Mouse (Mus musculus) olfactory bulb, adult 2 months (tissue): ENCODE measurements at regions not wholly inside any gene's neighbourhood (a gene's known extent, or its start where the extent isn't known, plus 50 kb on each side); places are given as distances from the start of the nearest gene placed in this dataset.

ENCODE experiments used
- H3K27ac ChIP-seq: fragments of 200-500 bp; 2 replicates; pipeline ENCODE4 v1.5.1; 2012; ENCODE audit warnings: low read depth, low read length; ENCODE audit not compliant: insufficient read depth
- H3K4me1 ChIP-seq: fragments of 200-500 bp; 2 replicates; pipeline ENCODE4 v1.6.1; 2012; ENCODE audit warnings: low read length; ENCODE audit not compliant: control insufficient read depth, insufficient read depth
- H3K4me3 ChIP-seq: fragments of 200-500 bp; 2 replicates; pipeline ENCODE4 v1.5.1; 2012; ENCODE audit warnings: mild to moderate bottlenecking, low read depth, low read length, moderate library complexity; ENCODE audit not compliant: insufficient read depth
- CTCF ChIP-seq: fragments of 200-500 bp; IDR thresholded peaks from 2 replicates; pipeline ENCODE4 v1.5.1; 2012; ENCODE audit warnings: low read depth, mild to moderate bottlenecking, low read length, moderate library complexity; ENCODE audit not compliant: insufficient read depth
- POLR2A ChIP-seq: fragments of 200-500 bp; IDR thresholded peaks from 2 replicates; pipeline ENCODE4 v1.6.1; 2012; ENCODE audit warnings: mild to moderate bottlenecking, low read depth, low read length, moderate library complexity; ENCODE audit not compliant: insufficient read depth
- WGBS: fragments of 180-500 bp; shearing (Covaris S2); methylation state at CpG from one replicate; pipeline ENCODE4 v1.1.7; 2018; 5-methylcytosine and 5-hydroxymethylcytosine counted together

DNA sequence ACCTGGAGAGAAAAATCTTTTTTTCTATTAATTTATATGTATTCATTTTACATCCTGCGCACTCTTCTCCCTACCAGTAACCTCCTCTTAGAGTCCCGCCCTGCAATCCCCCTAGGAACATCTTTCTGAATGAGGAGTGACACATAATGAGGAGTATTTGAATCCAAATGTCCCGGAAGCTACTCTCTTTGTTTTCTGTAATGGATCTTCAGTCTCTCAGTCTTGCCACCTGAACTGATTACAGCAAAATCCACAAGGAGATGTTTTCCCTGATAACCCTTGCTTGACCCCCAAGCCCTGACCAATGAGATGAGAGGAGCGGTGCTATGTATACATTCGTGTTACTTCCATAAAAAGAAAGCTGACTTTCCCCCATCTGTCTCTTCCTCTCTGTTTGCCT lies 334.4 kb upstream of the Marcks start:
- H3K4me1 ChIP-seq = no peaks in the 10 kb centered on the region
- TF ChIP-seq CTCF = no peak
- TF ChIP-seq POLR2A = no peak
- no peak overlapping the region for H3K4me3 ChIP-seq
- H3K27ac ChIP-seq = no peak overlapping the region
- WGBS = 93% methylated on average over 5 of the region's 5 CpGs

DNA sequence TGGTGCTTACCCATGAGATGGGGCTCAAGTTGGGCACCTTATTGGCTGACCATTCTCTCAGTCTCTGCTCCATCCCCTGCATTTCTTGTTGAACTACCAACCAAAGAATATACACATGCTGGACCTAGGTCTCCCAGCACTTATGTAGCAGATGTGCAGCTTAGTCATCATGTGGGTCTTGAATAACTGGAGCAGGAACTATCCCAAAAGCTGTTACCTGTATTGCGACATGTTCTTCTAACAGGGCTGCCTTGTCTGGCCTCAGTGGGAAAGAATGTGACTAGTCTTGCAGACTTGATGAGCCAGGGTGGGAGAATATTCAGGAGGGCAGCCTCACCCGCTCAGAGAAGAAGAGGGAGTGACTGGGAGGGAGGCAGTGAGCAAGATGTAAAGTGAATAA lies 318.7 kb upstream of the Marcks start:
- no peak for TF ChIP-seq POLR2A
- no peak for TF ChIP-seq CTCF
- H3K27ac ChIP-seq = no peak overlapping the region
- no peak overlapping the region for H3K4me3 ChIP-seq
- no peaks in the 10 kb centered on the region for H3K4me1 ChIP-seq
- 65% methylated on average over 2 of the region's 2 CpGs for WGBS

DNA sequence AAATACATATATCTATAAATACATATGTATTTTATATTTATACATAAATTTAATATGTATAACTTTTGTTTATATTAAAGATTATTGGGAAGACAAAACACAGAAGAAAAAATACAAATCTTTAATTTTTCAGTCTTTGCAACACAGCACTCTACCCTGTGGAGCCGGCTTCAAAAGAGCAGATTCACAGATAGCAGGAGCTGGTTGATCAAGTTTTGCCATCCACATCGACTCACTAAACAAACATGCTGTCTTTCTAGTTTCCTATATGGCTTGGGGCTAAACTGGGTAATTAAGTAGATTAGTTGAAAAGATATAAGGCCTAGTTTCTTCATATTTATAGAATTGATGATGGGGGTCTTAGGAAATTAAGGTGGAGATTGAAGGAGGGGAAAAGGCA lies 311.2 kb upstream of the Marcks start:
- no peak overlapping the region for H3K27ac ChIP-seq
- WGBS = 88% methylated on average over 2 of the region's 2 CpGs
- no peak for TF ChIP-seq POLR2A
- no peak for TF ChIP-seq CTCF

DNA sequence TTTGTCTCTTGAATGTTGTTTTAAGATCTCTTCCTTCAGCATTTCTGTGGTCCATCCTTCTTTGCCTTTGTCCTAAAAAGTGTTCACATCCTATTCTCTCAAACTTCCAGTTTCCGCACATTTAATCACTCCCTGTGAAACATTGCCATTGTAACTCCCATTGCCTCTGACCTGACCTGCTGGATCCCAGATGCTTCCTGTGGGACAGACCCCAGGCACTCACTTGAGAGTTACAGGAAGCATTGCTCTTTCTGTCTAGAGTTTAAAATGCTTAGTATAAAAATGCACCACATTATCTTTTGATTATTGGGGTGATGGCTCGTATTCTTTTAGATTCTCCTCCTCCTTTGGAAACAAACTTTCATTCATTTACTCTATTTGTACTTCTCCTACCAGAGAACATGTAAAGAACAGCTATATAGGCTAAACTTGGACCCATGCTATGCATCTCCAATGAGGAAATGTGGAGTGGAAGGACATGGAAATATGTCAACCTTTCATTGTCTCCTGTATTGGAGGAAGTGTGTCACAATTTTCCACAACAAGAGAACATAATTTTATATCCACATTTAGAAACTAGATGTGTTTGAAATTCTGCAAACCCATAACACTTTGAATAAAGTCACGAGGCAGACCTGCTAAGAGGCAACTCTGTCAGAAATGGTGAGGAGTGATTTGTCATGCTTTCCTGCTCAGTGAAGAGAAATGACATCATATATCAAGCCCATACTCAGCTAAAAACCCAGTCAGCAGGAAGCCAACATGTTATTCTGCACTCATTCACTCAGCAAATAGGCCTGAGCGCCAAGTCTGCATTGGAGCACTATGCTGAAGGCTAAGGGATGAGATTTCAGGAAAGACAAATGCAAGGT lies 308.8 kb upstream of the Marcks start:
- no peak overlapping the region for H3K27ac ChIP-seq
- TF ChIP-seq POLR2A (no peak), CTCF (no peak)
- no peaks in the 10 kb centered on the region for H3K4me1 ChIP-seq
- H3K4me3 ChIP-seq = no peak overlapping the region
- 97% methylated on average over 4 of the region's 4 CpGs for WGBS

More for the DNA sequence above, 311.2 kb upstream of the Marcks start:
- Histone ChIP-seq H3K4me3 (no peak overlapping the region), H3K4me1 (no peaks in the 10 kb centered on the region)

DNA sequence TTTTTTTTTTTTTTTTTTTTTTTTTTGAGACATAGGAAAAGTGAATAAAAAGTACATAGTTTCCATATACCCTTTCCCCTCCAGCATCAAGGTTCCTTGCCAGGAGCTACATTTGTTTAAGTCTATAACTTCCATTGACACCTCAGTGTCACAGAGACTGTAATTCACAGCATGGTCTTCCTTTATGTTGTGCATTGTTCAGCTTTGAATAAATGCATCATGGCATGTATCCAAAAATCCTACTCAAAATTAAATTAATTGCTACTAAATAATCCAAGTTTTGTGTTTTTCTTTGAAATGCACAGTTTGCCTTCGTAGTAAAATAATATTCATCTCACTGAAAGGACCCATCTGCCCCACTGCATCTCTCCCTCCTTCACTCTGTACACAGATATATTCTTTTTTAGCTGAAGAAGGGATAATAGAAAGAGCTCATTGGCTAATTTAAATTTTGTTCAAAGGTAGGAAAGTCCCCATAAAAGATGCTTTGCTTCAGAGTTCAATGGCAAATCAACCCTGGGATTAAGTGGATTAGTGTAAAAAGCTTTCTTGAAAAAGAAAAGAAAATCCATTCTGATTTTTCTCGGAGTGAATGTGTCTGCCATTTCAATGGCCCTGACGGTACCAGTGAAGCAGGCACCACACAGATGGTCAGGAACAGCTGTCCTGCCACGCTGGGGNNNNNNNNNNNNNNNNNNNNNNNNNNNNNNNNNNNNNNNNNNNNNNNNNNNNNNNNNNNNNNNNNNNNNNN lies 301.3 kb upstream of the Marcks start:
- TF ChIP-seq CTCF (no peak), POLR2A (no peak)
- H3K4me1 ChIP-seq = no peaks in the 10 kb centered on the region
- WGBS = 47% methylated on average over 4 of the region's 4 CpGs
- H3K4me3 ChIP-seq = no peak overlapping the region
- no peak overlapping the region for H3K27ac ChIP-seq

DNA sequence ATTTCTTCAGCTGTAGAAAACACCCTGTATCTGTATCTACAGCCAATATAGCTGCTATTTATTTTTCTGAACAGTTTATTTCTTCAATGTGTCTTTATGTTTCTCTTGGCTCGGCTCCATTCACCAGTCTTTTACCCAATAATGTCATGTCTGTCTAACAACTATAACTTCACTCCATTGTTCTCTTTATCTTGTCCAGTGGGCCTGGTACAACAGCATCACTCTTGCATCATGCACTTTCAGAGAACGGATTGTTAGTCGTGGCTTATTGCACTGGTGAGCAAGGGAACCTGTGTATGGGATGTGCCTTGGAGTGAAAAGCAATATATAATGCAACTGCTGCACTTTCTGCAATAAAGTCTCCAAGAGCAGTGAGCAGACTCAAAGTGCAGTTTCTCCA lies 299.6 kb upstream of the Marcks start:
- TF ChIP-seq POLR2A = no peak
- no peak for TF ChIP-seq CTCF
- Histone ChIP-seq H3K27ac (no peak overlapping the region), H3K4me3 (no peak overlapping the region), H3K4me1 (no peaks in the 10 kb centered on the region)
- 78% methylated on average over 3 of the region's 3 CpGs for WGBS

DNA sequence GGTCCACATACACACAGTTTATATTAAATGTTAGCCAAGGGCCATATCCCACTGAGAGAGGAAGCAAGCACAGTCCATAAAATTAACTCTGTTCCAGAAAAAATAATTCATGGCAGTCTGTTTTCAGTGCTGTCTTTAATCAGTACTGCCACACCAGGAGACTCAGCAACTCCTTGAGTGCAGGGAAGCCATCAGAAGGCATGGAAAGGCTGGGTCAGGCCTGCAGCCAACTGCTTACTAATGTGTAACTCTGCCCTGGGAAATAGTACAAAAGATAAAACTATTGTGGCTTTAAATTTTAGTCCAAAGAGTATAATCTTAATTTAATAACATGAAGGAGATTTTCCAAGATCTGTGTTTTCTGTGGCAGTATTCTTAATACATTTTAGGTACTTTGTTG lies 298.1 kb upstream of the Marcks start:
- Histone ChIP-seq H3K4me3 (no peak overlapping the region), H3K27ac (no peak overlapping the region), H3K4me1 (no peaks in the 10 kb centered on the region)
- TF ChIP-seq POLR2A = no peak
- TF ChIP-seq CTCF = no peak

DNA sequence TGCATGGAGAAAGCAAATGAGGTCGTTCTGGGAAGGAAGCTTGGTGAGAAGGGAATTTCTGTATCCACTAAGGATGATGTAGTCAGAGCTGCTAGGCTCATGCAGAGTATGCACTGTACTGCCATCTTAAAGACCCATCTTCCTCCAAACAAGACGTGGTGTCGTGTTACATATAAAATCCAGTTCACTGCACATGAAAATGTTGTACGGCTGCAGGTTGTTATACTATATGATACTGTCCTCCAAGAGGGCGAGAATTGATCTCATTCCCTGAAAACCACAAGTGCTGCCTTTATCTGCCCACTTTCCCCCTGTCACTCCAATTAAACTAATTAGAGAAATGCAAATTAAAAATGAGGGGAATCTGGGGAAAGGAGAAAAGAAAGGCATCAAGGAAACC lies 295.5 kb upstream of the Marcks start:
- no peak for TF ChIP-seq CTCF
- TF ChIP-seq POLR2A = no peak
- H3K4me3 ChIP-seq = no peak overlapping the region
- no peaks in the 10 kb centered on the region for H3K4me1 ChIP-seq
- no peak overlapping the region for H3K27ac ChIP-seq
- WGBS = 66% methylated on average over 5 of the region's 5 CpGs

DNA sequence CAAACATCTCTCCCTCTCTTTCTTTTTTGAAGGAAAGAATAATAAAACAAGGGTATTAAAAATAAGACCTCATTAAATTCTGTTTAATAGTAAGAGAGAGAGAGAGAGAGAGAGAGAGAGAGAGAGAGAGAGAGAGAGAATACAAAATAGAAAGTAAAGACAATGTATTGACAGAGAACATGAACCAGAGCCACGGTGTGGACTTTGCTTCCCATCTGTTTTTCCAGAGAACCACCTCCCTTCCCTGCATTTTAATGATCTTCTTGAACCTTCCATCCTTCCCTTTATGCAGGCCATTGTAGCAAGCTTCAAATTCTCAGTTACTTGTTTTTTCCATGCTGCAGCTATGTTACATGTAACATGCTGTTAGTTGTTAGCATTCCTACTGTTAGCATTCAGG lies 284.3 kb upstream of the Marcks start:
- WGBS = 56% methylated on average over 1 of the region's 1 CpGs
- no peak overlapping the region for H3K27ac ChIP-seq
- no peaks in the 10 kb centered on the region for H3K4me1 ChIP-seq
- TF ChIP-seq CTCF (no peak), POLR2A (no peak)
- no peak overlapping the region for H3K4me3 ChIP-seq

DNA sequence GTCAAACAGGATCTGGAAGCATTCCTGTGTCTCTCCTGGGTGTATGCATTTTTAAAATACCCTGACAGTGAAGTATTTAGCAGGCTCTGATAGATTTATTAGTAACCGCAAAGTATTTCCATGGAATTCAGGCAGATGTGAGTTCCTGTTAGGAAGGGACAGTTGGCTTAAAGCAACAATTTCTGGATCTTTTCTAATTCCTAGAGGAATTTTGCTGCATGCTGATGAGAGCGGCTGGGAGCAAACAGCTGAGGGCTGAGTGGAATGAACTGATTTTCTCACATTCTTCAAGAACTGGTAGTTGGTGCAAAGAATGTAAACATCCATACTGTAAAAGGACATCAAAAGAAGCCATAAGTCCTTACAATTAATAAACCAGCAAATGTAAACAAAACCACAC lies 283.9 kb upstream of the Marcks start:
- Histone ChIP-seq H3K4me1 (no peaks in the 10 kb centered on the region), H3K27ac (no peak overlapping the region), H3K4me3 (no peak overlapping the region)
- TF ChIP-seq POLR2A = no peak
- TF ChIP-seq CTCF = no peak
- 88% methylated on average over 2 of the region's 2 CpGs for WGBS
